Mouse (Mus musculus) brain, embryonic 14.5 days (tissue): ENCODE measurements at regions not wholly inside any gene's neighbourhood (a gene's known extent, or its start where the extent isn't known, plus 50 kb on each side); places are given as distances from the start of the nearest gene placed in this dataset.

Experiments used
- CTCF ChIP-seq: fragments of 200-500 bp; IDR thresholded peaks from 2 replicates; pipeline ENCODE4 v1.5.1; 2012; ENCODE audit warnings: inconsistent platforms, mild to moderate bottlenecking, moderate library complexity, borderline replicate concordance; ENCODE audit not compliant: insufficient read depth, insufficient read length; ENCODE audit errors: extremely low read depth
- POLR2A ChIP-seq: fragments of 200-500 bp; IDR thresholded peaks from 2 replicates; pipeline ENCODE4 v1.6.1; 2012; ENCODE audit warnings: mild to moderate bottlenecking, inconsistent platforms, borderline replicate concordance; ENCODE audit not compliant: poor library complexity, insufficient read depth, insufficient read length, severe bottlenecking; ENCODE audit errors: extremely low read depth

- TF ChIP-seq POLR2A, result no peak
- no peak for TF ChIP-seq CTCF
Measured at GRCm38 (mm10) chr6:147371737-147372136, 103.9 kb upstream of the Ccdc91 start.
